Mouse (Mus musculus) neural tube, embryonic 15.5 days (tissue): ENCODE measurements at regions not wholly inside any gene's neighbourhood (a gene's known extent, or its start where the extent isn't known, plus 50 kb on each side); places are given as distances from the start of the nearest gene placed in this dataset.
A peak's percentile ranks its signal among the peaks of the same experiment; 100 is the strongest.

Experiments
- ATAC-seq: fragments of 200-750 bp; cut with Nextera tagmentation; 2 replicates; pipeline ENCODE4 v1.8.0; 2017; ENCODE audit warnings: mild to moderate bottlenecking, moderate TSS enrichment, moderate library complexity; ENCODE audit not compliant: low FRiP score
- H3K27ac ChIP-seq: fragments of 300-500 bp; sonication (generic); replicated peaks from 2 replicates; pipeline ENCODE4 v1.5.1; 2015; ENCODE audit warnings: mild to moderate bottlenecking, inconsistent platforms
- H3K27me3 ChIP-seq: fragments of 300-500 bp; sonication (generic); replicated peaks from 2 replicates; pipeline ENCODE4 v1.6.1; 2015; ENCODE audit warnings: inconsistent platforms
- H3K36me3 ChIP-seq: fragments of 300-500 bp; sonication (generic); 2 replicates; pipeline ENCODE4 v1.6.1; 2015; ENCODE audit warnings: inconsistent platforms
- H3K4me1 ChIP-seq: fragments of 300-500 bp; sonication (generic); 2 replicates; pipeline ENCODE4 v1.6.1; 2015; ENCODE audit warnings: inconsistent platforms
- H3K4me2 ChIP-seq: fragments of 300-500 bp; sonication (generic); 2 replicates; pipeline ENCODE4 v1.6.1; 2015; ENCODE audit warnings: inconsistent platforms, mild to moderate bottlenecking, moderate library complexity
- H3K4me3 ChIP-seq: fragments of 300-500 bp; sonication (generic); replicated peaks from 2 replicates; pipeline ENCODE4 v1.5.1; 2015; ENCODE audit warnings: mild to moderate bottlenecking, inconsistent platforms
- H3K9ac ChIP-seq: fragments of 300-500 bp; sonication (generic); replicated peaks from 2 replicates; pipeline ENCODE4 v1.6.1; 2015; ENCODE audit warnings: mild to moderate bottlenecking, inconsistent platforms
- H3K9me3 ChIP-seq: fragments of 300-500 bp; sonication (generic); replicated peaks from 2 replicates; pipeline ENCODE4 v1.6.1; 2016; ENCODE audit warnings: inconsistent platforms
- WGBS: fragments of 180-500 bp; shearing (Covaris S2); methylation state at CpG from one replicate; pipeline ENCODE4 v1.1.7; 2015; ENCODE audit warnings: mixed read lengths; 5-methylcytosine and 5-hydroxymethylcytosine counted together

- Histone ChIP-seq H3K9me3 (no peaks in the 10 kb centered on the region), H3K36me3 (no peaks in the 10 kb centered on the region), H3K27ac (no peak overlapping the region), H3K4me3 (no peak overlapping the region), H3K4me2 (no peak overlapping the region), H3K9ac (no peak overlapping the region), H3K4me1 (no peaks in the 10 kb centered on the region), H3K27me3 (no peaks in the 10 kb centered on the region)
- WGBS: 66% methylated on average over 5 of the region's 5 CpGs
- peak; percentile 45; the same call in 1 of the 2 replicates for ATAC-seq
Observed at GRCm38 (mm10) chr8:26336906-26337650, 217.7 kb downstream of the Gm45692 start.

- Histone ChIP-seq H3K4me1 (no peaks in the 10 kb centered on the region), H3K4me3 (no peak overlapping the region), H3K27ac (no peak overlapping the region), H3K4me2 (no peak overlapping the region), H3K27me3 (0 out of 2 replicates have a peak, but pooled peaks cover 7% of the 10 kb centered on the region), H3K9me3 (no peaks in the 10 kb centered on the region), H3K36me3 (no peaks in the 10 kb centered on the region), H3K9ac (no peak overlapping the region)
- 30% methylated on average over 6 of the region's 6 CpGs for WGBS
- no peak for ATAC-seq
Observed at GRCm38 (mm10) chr8:26345078-26345477, 225.7 kb downstream of the Gm45692 start.

- H3K4me3 ChIP-seq: no peak overlapping the region
- no peak overlapping the region for H3K27ac ChIP-seq
Observed at GRCm38 (mm10) chr8:26349231-26349630, 229.9 kb downstream of the Gm45692 start.

GRCm38 (mm10) chr8:26349854-26350253, 230.5 kb downstream of the Gm45692 start:
- Histone ChIP-seq H3K36me3 (no peaks in the 10 kb centered on the region), H3K27ac (no peak overlapping the region), H3K4me2 (no peak overlapping the region), H3K27me3 (0 out of 2 replicates have a peak, but pooled peaks cover 7% of the 10 kb centered on the region), H3K4me1 (peaks cover 21% of the 10 kb centered on the region), H3K9ac (no peak overlapping the region), H3K9me3 (no peaks in the 10 kb centered on the region), H3K4me3 (no peak overlapping the region)
- 84% methylated on average over 3 of the region's 3 CpGs for WGBS
- ATAC-seq: no peak

More at GRCm38 (mm10) chr8:26349231-26349630, 229.9 kb downstream of the Gm45692 start:
- Histone ChIP-seq H3K36me3 (no peaks in the 10 kb centered on the region), H3K27me3 (0 out of 2 replicates have a peak, but pooled peaks cover 7% of the 10 kb centered on the region), H3K9me3 (no peaks in the 10 kb centered on the region), H3K4me2 (no peak overlapping the region), H3K4me1 (peaks cover 16% of the 10 kb centered on the region), H3K9ac (no peak overlapping the region)
- ATAC-seq: no peak
- WGBS: 79% methylated on average over 7 of the region's 7 CpGs

- H3K4me1 ChIP-seq: peaks cover 21% of the 10 kb centered on the region
- no peaks in the 10 kb centered on the region for H3K9me3 ChIP-seq
- ATAC-seq: no peak
- 81% methylated on average over 4 of the region's 4 CpGs for WGBS
- H3K9ac ChIP-seq: no peak overlapping the region
- H3K36me3 ChIP-seq: no peaks in the 10 kb centered on the region
- H3K4me3 ChIP-seq: no peak overlapping the region
- no peak overlapping the region for H3K27ac ChIP-seq
- H3K27me3 ChIP-seq: 0 out of 2 replicates have a peak, but pooled peaks cover 7% of the 10 kb centered on the region
- H3K4me2 ChIP-seq: no peak overlapping the region
Observed at GRCm38 (mm10) chr8:26350616-26351015, 231.3 kb downstream of the Gm45692 start.

- Histone ChIP-seq H3K27me3 (0 out of 2 replicates have a peak, but pooled peaks cover 5% of the 10 kb centered on the region), H3K4me3 (peak overlapping the region; percentile 27), H3K4me1 (peaks cover 21% of the 10 kb centered on the region), H3K9me3 (no peaks in the 10 kb centered on the region), H3K36me3 (no peaks in the 10 kb centered on the region), H3K4me2 (peak overlapping the region; percentile 59), H3K27ac (peak overlapping the region; percentile 34), H3K9ac (0 out of 2 replicates have a peak overlapping the region, but pooled peaks have one; percentile 2)
- WGBS: 19% methylated on average over 21 of the region's 21 CpGs
- peak; percentile 77 for ATAC-seq
Observed at GRCm38 (mm10) chr8:26351643-26352540, 232.6 kb downstream of the Gm45692 start.

GRCm38 (mm10) chr8:26352541-26353010, 233.2 kb downstream of the Gm45692 start:
- ATAC-seq: peak; percentile 45
- Histone ChIP-seq H3K27ac (peak overlapping the region; percentile 34), H3K9ac (no peak overlapping the region), H3K9me3 (no peaks in the 10 kb centered on the region), H3K27me3 (0 out of 2 replicates have a peak, but pooled peaks cover 5% of the 10 kb centered on the region), H3K36me3 (no peaks in the 10 kb centered on the region), H3K4me3 (peak overlapping the region; percentile 27), H3K4me2 (peak overlapping the region; percentile 59), H3K4me1 (peaks cover 21% of the 10 kb centered on the region)
- WGBS: 30% methylated on average over 9 of the region's 9 CpGs

GRCm38 (mm10) chr8:26353476-26353875, 234.1 kb downstream of the Gm45692 start:
- H3K4me2 ChIP-seq: no peak overlapping the region
- no peaks in the 10 kb centered on the region for H3K36me3 ChIP-seq
- H3K9ac ChIP-seq: no peak overlapping the region
- H3K4me1 ChIP-seq: peaks cover 21% of the 10 kb centered on the region
- H3K27me3 ChIP-seq: 0 out of 2 replicates have a peak, but pooled peaks cover 5% of the 10 kb centered on the region
- WGBS: 75% methylated on average over 3 of the region's 3 CpGs
- H3K4me3 ChIP-seq: no peak overlapping the region
- no peak for ATAC-seq
- no peak overlapping the region for H3K27ac ChIP-seq
- H3K9me3 ChIP-seq: no peaks in the 10 kb centered on the region

- H3K4me1 ChIP-seq: peaks cover 21% of the 10 kb centered on the region
Observed at GRCm38 (mm10) chr8:26354516-26354915, 235.2 kb downstream of the Gm45692 start.

GRCm38 (mm10) chr8:26356801-26357200, 237.5 kb downstream of the Gm45692 start:
- Histone ChIP-seq H3K27me3 (0 out of 2 replicates have a peak, but pooled peaks cover 5% of the 10 kb centered on the region), H3K36me3 (no peaks in the 10 kb centered on the region), H3K4me2 (no peak overlapping the region), H3K4me3 (no peak overlapping the region), H3K9ac (no peak overlapping the region), H3K9me3 (no peaks in the 10 kb centered on the region), H3K27ac (no peak overlapping the region), H3K4me1 (peaks cover 14% of the 10 kb centered on the region)
- 88% methylated on average over 8 of the region's 8 CpGs for WGBS
- ATAC-seq: no peak

More at GRCm38 (mm10) chr8:26354516-26354915, 235.2 kb downstream of the Gm45692 start:
- Histone ChIP-seq H3K9ac (no peak overlapping the region), H3K36me3 (no peaks in the 10 kb centered on the region), H3K4me2 (no peak overlapping the region), H3K27me3 (0 out of 2 replicates have a peak, but pooled peaks cover 5% of the 10 kb centered on the region), H3K4me3 (no peak overlapping the region), H3K9me3 (no peaks in the 10 kb centered on the region), H3K27ac (no peak overlapping the region)
- 21% methylated on average over 4 of the region's 4 CpGs for WGBS
- no peak for ATAC-seq

- ATAC-seq: no peak
- 71% methylated on average over 13 of the region's 13 CpGs for WGBS
- no peak overlapping the region for H3K9ac ChIP-seq
Observed at GRCm38 (mm10) chr8:26358711-26359136, 239.4 kb downstream of the Gm45692 start.

More at GRCm38 (mm10) chr8:26358711-26359136, 239.4 kb downstream of the Gm45692 start:
- Histone ChIP-seq H3K4me2 (no peak overlapping the region), H3K4me1 (peaks cover 5% of the 10 kb centered on the region; the same call in 1 of the 2 replicates), H3K4me3 (no peak overlapping the region), H3K36me3 (no peaks in the 10 kb centered on the region), H3K27me3 (0 out of 2 replicates have a peak, but pooled peaks cover 5% of the 10 kb centered on the region), H3K27ac (no peak overlapping the region), H3K9me3 (no peaks in the 10 kb centered on the region)
